36 mouse cellular contexts compared by ENCODE assay signal in the genomic region with DNA sequence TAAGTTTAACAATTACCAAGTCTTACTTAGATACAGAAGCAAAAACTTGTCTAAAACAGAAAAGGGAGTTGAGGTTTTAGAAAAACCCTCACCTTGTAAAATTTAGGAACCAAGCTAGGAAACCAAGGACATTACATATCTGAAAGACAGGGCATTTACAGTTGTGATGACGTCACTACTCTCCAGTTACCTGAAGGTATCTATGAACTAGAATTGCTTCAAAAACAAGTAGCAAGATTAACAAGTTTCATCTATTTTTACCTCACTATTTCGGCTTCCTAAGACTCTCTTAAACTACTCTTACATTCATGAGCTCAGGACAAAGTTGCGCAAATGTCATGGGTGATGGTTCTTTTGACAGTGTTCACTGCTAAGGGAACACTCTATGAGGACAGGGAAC. TPM values are rescaled to one million over a fixed set of nuclear protein-coding genes. Genes with fewer than 3 reads are reported as not detected.
A peak's percentile ranks its signal among the peaks of the same experiment; 100 is the strongest.
DNase-seq lines count a peak whose midpoint lies in the region; ATAC-seq and TF ChIP-seq lines count a peak whose summit lies in the region.
"Had no signal": no experiment of that assay in that cellular context is flagged by ENCODE, and none has a peak within 500 bp of the region (broad histone marks: within the 10 kb centered on the region; RNA-seq: fewer than 3 reads in every experiment).

No protein-coding gene starts in this region.

- TF ChIP-seq POLR2A in CH12.LX (IDR thresholded peaks at IDR 0.05; ENCODE audit: low read depth, low read length): no peak
- TF ChIP-seq POLR2A in myocyte (IDR thresholded peaks at IDR 0.05; ENCODE audit: insufficient read length, low read depth): no peak

- peaks cover 17 to 36% of the 10 kb centered on the region in 2 experiments for H3K36me3 ChIP-seq in CH12.LX (replicated peaks in 1 of 2; ENCODE audit: control insufficient read depth in 1 of 2, insufficient read depth in 1 of 2, low read length in 1 of 2)
- H3K36me3 ChIP-seq in myocyte (ENCODE audit: control insufficient read depth, insufficient read depth): peaks cover 60% of the 10 kb centered on the region
- no peaks in the 10 kb centered on the region for H3K36me3 ChIP-seq in forebrain, embryonic 12.5 days (replicated peaks)
- H3K36me3 ChIP-seq: forebrain, embryonic 15.5 days; hindbrain, embryonic 13.5 days; kidney, embryonic 15.5 days; limb, embryonic 10.5 days; neural tube, embryonic 13.5 days had no signal

- peaks cover 2 to 61% of the 10 kb centered on the region in 2 experiments; a peak in 3 of 4 replicates for H3K4me1 ChIP-seq in CH12.LX (ENCODE audit: control insufficient read depth in 1 of 2, insufficient read depth in 2 of 2)
- no peaks in the 10 kb centered on the region for H3K4me1 ChIP-seq in forebrain, embryonic 12.5 days
- H3K4me1 ChIP-seq: forebrain, embryonic 15.5 days; heart, embryonic 12.5 days; hindbrain, embryonic 13.5 days; kidney, embryonic 15.5 days; limb, embryonic 10.5 days; limb, embryonic 15.5 days; neural tube, embryonic 13.5 days had no signal

- H3ac ChIP-seq in myocyte (ENCODE audit: control insufficient read depth, insufficient read length): no peak overlapping the region

- peak; percentile 45 for ATAC-seq in granulocyte monocyte progenitor cell, adult 5-6 weeks (replicated peaks; ENCODE audit: poor library complexity, severe bottlenecking)
- ATAC-seq in forebrain, embryonic 12.5 days (ENCODE audit: low FRiP score): no peak
- ATAC-seq in megakaryocyte-erythroid progenitor cell, adult 5-6 weeks (replicated peaks; ENCODE audit: low FRiP score, low TSS enrichment, poor library complexity, severe bottlenecking): no peak
- ATAC-seq: forebrain, embryonic 15.5 days; lung, postnatal 0 days; midbrain, embryonic 16.5 days had no signal

- TF ChIP-seq EP300 in CH12.LX (IDR thresholded peaks at IDR 0.05; ENCODE audit: low read length): no peak

- WGBS in forebrain, embryonic 12.5 days: 94% methylated on average over 3 of the region's 3 CpGs

- DNase-seq in 416B (ENCODE audit: low read depth) (peak; percentile 40), CH12.LX (ENCODE audit: extremely low read depth) (no peak)
- DNase-seq in retina, embryonic 14.5 days (ENCODE audit: low spot score): no peak
- DNase-seq: adrenal gland, adult 2 months; adrenal gland, postnatal 36 days; B cell, adult 2 months; cerebellum, adult 8-10 months; cerebellum, postnatal 36 days; gastrocnemius, postnatal 25 days; heart, adult 18-20 months; heart, postnatal 4 days; kidney, adult 18-20 months; kidney, postnatal 25 days; liver, embryonic 13.5 days; lung, adult 18-20 months; lung, postnatal 4 days; retina, postnatal 1 day; right cerebral cortex, postnatal 14 days; thymus, adult 2 months; thymus, postnatal 4 days had no signal

- dilution Hi-C loops in CH12.LX (cut with MboI; ENCODE audit: extremely low pct_ligation_motif_present, extremely low pct_unique_long_range_greater_than_20kb, low sequenced_read_pairs): no loop called here

- no peak for TF ChIP-seq RAD21 in CH12.LX (IDR thresholded peaks at IDR 0.05; ENCODE audit: low read depth, low read length)

- H3K9ac ChIP-seq in CH12.LX (ENCODE audit: insufficient read depth, low read depth): peak overlapping the region; percentile 40; the same call in 1 of the 2 replicates
- no peak overlapping the region for H3K9ac ChIP-seq in forebrain, embryonic 12.5 days
- H3K9ac ChIP-seq: forebrain, embryonic 15.5 days; heart, embryonic 12.5 days; hindbrain, embryonic 13.5 days; kidney, embryonic 15.5 days; limb, embryonic 15.5 days; liver, embryonic 13.5 days; neural tube, embryonic 13.5 days had no signal

- H3K4me3 ChIP-seq in CH12.LX (replicated peaks in 1 of 3; ENCODE audit: low read depth in 2 of 3, low read length in 2 of 3, poor library complexity in 1 of 3) (no peak overlapping the region), myocyte (no peak overlapping the region)
- no peak overlapping the region for H3K4me3 ChIP-seq in forebrain, embryonic 12.5 days (replicated peaks)
- H3K4me3 ChIP-seq: forebrain, embryonic 15.5 days; heart, embryonic 12.5 days; hindbrain, embryonic 13.5 days; kidney, embryonic 15.5 days; layer of hippocampus, adult 2 months; limb, embryonic 10.5 days; limb, embryonic 15.5 days; liver, embryonic 13.5 days; neural tube, embryonic 13.5 days had no signal

- H3K4me2 ChIP-seq in CH12.LX (ENCODE audit: insufficient read depth, low read depth, poor library complexity, severe bottlenecking): peak overlapping the region; percentile 95; the same call in 1 of the 2 replicates
- peak overlapping the region; percentile 75 for H3K4me2 ChIP-seq in myocyte (ENCODE audit: low read depth)
- H3K4me2 ChIP-seq in forebrain, embryonic 12.5 days: no peak overlapping the region
- H3K4me2 ChIP-seq: forebrain, embryonic 15.5 days; heart, embryonic 12.5 days; hindbrain, embryonic 13.5 days; kidney, embryonic 15.5 days; limb, embryonic 15.5 days; liver, embryonic 13.5 days; midbrain, embryonic 11.5 days; neural tube, embryonic 13.5 days had no signal

- in situ Hi-C loops in CH12.LX (cut with MboI; ENCODE audit: low pct_ligation_motif_present, low pct_unique_long_range_greater_than_20kb, low sequenced_read_pairs): no loop called here

- H3K9me3 ChIP-seq in CH12.LX (replicated peaks; ENCODE audit: low read length): no peaks in the 10 kb centered on the region
- no peaks in the 10 kb centered on the region for H3K9me3 ChIP-seq in forebrain, embryonic 12.5 days
- H3K9me3 ChIP-seq: forebrain, embryonic 15.5 days; heart, embryonic 12.5 days; hindbrain, embryonic 13.5 days; kidney, embryonic 15.5 days; limb, embryonic 10.5 days; limb, embryonic 15.5 days; liver, embryonic 13.5 days; neural tube, embryonic 13.5 days had no signal

- TF ChIP-seq CTCF in CH12.LX (conservative IDR thresholded peaks at IDR 0.05 in 1 of 2, IDR thresholded peaks at IDR 0.05 in 1 of 2; ENCODE audit: low read depth in 2 of 2, low read length in 2 of 2): no peak

- H3K27ac ChIP-seq in CH12.LX (ENCODE audit: insufficient read depth, low read depth): no peak overlapping the region; the same call in 1 of the 2 replicates
- H3K27ac ChIP-seq in forebrain, embryonic 12.5 days: no peak overlapping the region
- H3K27ac ChIP-seq: forebrain, embryonic 15.5 days; hindbrain, embryonic 13.5 days; kidney, embryonic 15.5 days; layer of hippocampus, adult 2 months; limb, embryonic 10.5 days; limb, embryonic 15.5 days; liver, embryonic 13.5 days; neural tube, embryonic 13.5 days; stomach, postnatal 0 days had no signal

- H3K79me2 ChIP-seq in CH12.LX (replicated peaks; ENCODE audit: control insufficient read depth, extremely low read depth, insufficient read depth, poor library complexity, severe bottlenecking): peaks cover 47% of the 10 kb centered on the region
- H3K79me2 ChIP-seq in myocyte (ENCODE audit: control insufficient read depth, insufficient read depth): peaks cover 98% of the 10 kb centered on the region

- no peaks in the 10 kb centered on the region for H3K27me3 ChIP-seq in CH12.LX (replicated peaks)
- no peaks in the 10 kb centered on the region for H3K27me3 ChIP-seq in myocyte (ENCODE audit: control insufficient read depth, insufficient read depth, insufficient read length)
- no peaks in the 10 kb centered on the region for H3K27me3 ChIP-seq in forebrain, embryonic 12.5 days
- H3K27me3 ChIP-seq: forebrain, embryonic 15.5 days; heart, embryonic 12.5 days; hindbrain, embryonic 13.5 days; kidney, embryonic 15.5 days; limb, embryonic 15.5 days; liver, embryonic 13.5 days; neural tube, embryonic 13.5 days had no signal

TF ChIP-seq in CH12.LX, 34 proteins besides CTCF, POLR2A, EP300 and RAD21:
- no peak for TF ChIP-seq PAX5 (IDR thresholded peaks at IDR 0.05; ENCODE audit: low read length)
- TF ChIP-seq MAX (IDR thresholded peaks at IDR 0.05; ENCODE audit: low read length): no peak
- peak; percentile 33; the same call in 1 of the 2 replicates for TF ChIP-seq JUN (IDR thresholded peaks at IDR 0.05; ENCODE audit: insufficient read depth, low read depth, low read length)
- TF ChIP-seq ETS1 (conservative IDR thresholded peaks at IDR 0.05; ENCODE audit: low read depth, low read length): no peak
- TF ChIP-seq SIN3A (IDR thresholded peaks at IDR 0.05; ENCODE audit: low read length): no peak
- TF ChIP-seq CHD1 (IDR thresholded peaks at IDR 0.05; ENCODE audit: low read depth, low read length): no peak
- peak; percentile 79; the same call in 1 of the 2 replicates for TF ChIP-seq JUND (conservative IDR thresholded peaks at IDR 0.05; ENCODE audit: low read depth, low read length)

TF ChIP-seq in myocyte, 11 proteins besides CTCF, POLR2A, EP300 and RAD21:
- TF ChIP-seq REST (IDR thresholded peaks at IDR 0.05; ENCODE audit: insufficient read depth, insufficient read length) (no peak), CEBPB (IDR thresholded peaks at IDR 0.05; ENCODE audit: insufficient read depth, poor library complexity, severe bottlenecking) (no peak), POLR2AphosphoS2 (IDR thresholded peaks at IDR 0.05; ENCODE audit: insufficient read length, low read depth) (no peak), MYOD1 (IDR thresholded peaks at IDR 0.05; ENCODE audit: control insufficient read depth in 1 of 3, insufficient read length in 2 of 3, low read depth in 2 of 3) (no peak), TCF12 (IDR thresholded peaks at IDR 0.05; ENCODE audit: insufficient read depth, poor library complexity, severe bottlenecking) (no peak), TCF3 (IDR thresholded peaks at IDR 0.05; ENCODE audit: insufficient read length, low read depth) (no peak), USF1 (IDR thresholded peaks at IDR 0.05; ENCODE audit: low read depth) (no peak), SRF (IDR thresholded peaks at IDR 0.05; ENCODE audit: control insufficient read depth, insufficient read length, low read depth) (no peak)
TF ChIP-seq in myocyte: peak in this region for 0.

RNA-seq across cellular contexts. Expression of a gene that starts 12.1 kb away (rescaled TPM):
- total RNA-seq in CH12.LX (2012; rRNA removed): 25.2 and 27.7 TPM in 2 replicates
- total RNA-seq in CH12.LX (2014; rRNA removed): 58.6 and 70.5 TPM in 2 replicates
- polyA plus RNA-seq in CH12.LX (2012; ENCODE audit: insufficient read length, low read depth): 42.9 and 46.3 TPM in 2 replicates
- 10.8 and 16.2 TPM in 2 replicates for total RNA-seq in granulocyte monocyte progenitor cell, adult 5-6 weeks (2014; fragmentation: Nextera tagmentation)
- total RNA-seq in granulocyte monocyte progenitor cell, adult 5-6 weeks (2017): 51.3 and 58.9 TPM in 2 replicates
- 28.4 TPM for polyA plus RNA-seq in myocyte (2012; fragmentation: generic; extraction: Trizol)
- 11.1 and 12.3 TPM in 2 replicates for polyA plus RNA-seq in forebrain, embryonic 12.5 days (2016; fragmentation: Nextera tagmentation; extraction: Ambion mirVana)
- 20.4 and 22.5 TPM in 2 replicates for total RNA-seq in megakaryocyte-erythroid progenitor cell, adult 5-6 weeks (2014; fragmentation: Nextera tagmentation)
- 40.3 and 57.6 TPM in 2 replicates for total RNA-seq in megakaryocyte-erythroid progenitor cell, adult 5-6 weeks (2017)
